ENCODE assay signal across 9 mouse cellular contexts in genomic region chr2:165888396-165888795, GRCm38 (mm10). TPM values are rescaled to one million over a fixed set of nuclear protein-coding genes. Genes with fewer than 3 reads are reported as not detected.
A peak's percentile ranks its signal among the peaks of the same experiment; 100 is the strongest.
DNase-seq lines count a peak whose midpoint lies in the region; ATAC-seq lines count a peak whose summit lies in the region.
"Had no signal": no experiment of that assay in that cellular context is flagged by ENCODE, and none has a peak within 500 bp of the region (broad histone marks: within the 10 kb centered on the region; RNA-seq: fewer than 3 reads in every experiment).

No protein-coding gene starts in this region.

- WGBS in intestine, embryonic 16.5 days: 7% methylated on average over 13 of the region's 13 CpGs
- WGBS in limb, embryonic 13.5 days: 8% methylated on average over 13 of the region's 13 CpGs
- 8% methylated on average over 13 of the region's 13 CpGs for WGBS in midbrain, embryonic 15.5 days

- H3K4me2 ChIP-seq in intestine, embryonic 16.5 days (ENCODE audit: low read depth, low read length): peak overlapping the region; percentile 38
- H3K4me2 ChIP-seq in limb, embryonic 13.5 days (replicated peaks): peak overlapping the region; percentile 34; the same call in 1 of the 2 replicates
- H3K4me2 ChIP-seq in midbrain, embryonic 15.5 days: no peak overlapping the region

- peak; percentile 53 for ATAC-seq in intestine, embryonic 16.5 days
- ATAC-seq in limb, embryonic 13.5 days (ENCODE audit: low FRiP score, low read depth): no peak
- ATAC-seq in midbrain, embryonic 15.5 days (replicated peaks): peak; percentile 35
- ATAC-seq: Patski had no signal

- H3K9ac ChIP-seq in intestine, embryonic 16.5 days (ENCODE audit: low read depth, low read length): peak overlapping the region; percentile 62
- H3K9ac ChIP-seq in limb, embryonic 13.5 days: peak overlapping the region; percentile 48; the same call in 1 of the 2 replicates
- peak overlapping the region; percentile 11 for H3K9ac ChIP-seq in midbrain, embryonic 15.5 days

- H3K4me3 ChIP-seq in intestine, embryonic 16.5 days (ENCODE audit: low read length): no peak overlapping the region
- no peak overlapping the region for H3K4me3 ChIP-seq in limb, embryonic 13.5 days
- H3K4me3 ChIP-seq in midbrain, embryonic 15.5 days: no peak overlapping the region

- H3K36me3 ChIP-seq in intestine, embryonic 16.5 days (ENCODE audit: control insufficient read depth, insufficient read depth, low read length): no peaks in the 10 kb centered on the region
- H3K36me3 ChIP-seq in limb, embryonic 13.5 days: no peaks in the 10 kb centered on the region
- H3K36me3 ChIP-seq in midbrain, embryonic 15.5 days (replicated peaks): no peaks in the 10 kb centered on the region

- peak; percentile 98 for DNase-seq in heart, adult 11 months
- DNase-seq in heart, postnatal 25 days (ENCODE audit: low spot score): no peak
- peak; percentile 75 to 82 for DNase-seq in cerebellum, postnatal 25 days
- DNase-seq in gastrocnemius, postnatal 25 days: peak; percentile 64
- peak; percentile 93 to 95 for DNase-seq in spleen, postnatal 4 days (ENCODE audit: low spot score in 2 of 2)

- H3K4me1 ChIP-seq in intestine, embryonic 16.5 days (ENCODE audit: control insufficient read depth, insufficient read depth, low read length): peaks cover 59% of the 10 kb centered on the region
- H3K4me1 ChIP-seq in limb, embryonic 13.5 days: peaks cover 69% of the 10 kb centered on the region
- H3K4me1 ChIP-seq in midbrain, embryonic 15.5 days: peaks cover 58% of the 10 kb centered on the region

- peak overlapping the region; percentile 100 for H3K27ac ChIP-seq in intestine, embryonic 16.5 days (ENCODE audit: low read length)
- H3K27ac ChIP-seq in limb, embryonic 13.5 days: peak overlapping the region; percentile 99
- H3K27ac ChIP-seq in midbrain, embryonic 15.5 days: peak overlapping the region; percentile 100

- intact Hi-C loops in heart, postnatal 25 days (cut with DNase I): no loop called here

- no peaks in the 10 kb centered on the region for H3K9me3 ChIP-seq in intestine, embryonic 16.5 days (ENCODE audit: control insufficient read depth, low read length)
- H3K9me3 ChIP-seq in limb, embryonic 13.5 days: no peaks in the 10 kb centered on the region
- H3K9me3 ChIP-seq in midbrain, embryonic 15.5 days: no peaks in the 10 kb centered on the region

- no peaks in the 10 kb centered on the region for H3K27me3 ChIP-seq in intestine, embryonic 16.5 days (replicated peaks; ENCODE audit: control insufficient read depth, insufficient read depth, low read length)
- H3K27me3 ChIP-seq in limb, embryonic 13.5 days: no peaks in the 10 kb centered on the region
- no peaks in the 10 kb centered on the region for H3K27me3 ChIP-seq in midbrain, embryonic 15.5 days (replicated peaks)
- H3K27me3 ChIP-seq: Patski had no signal

RNA-seq across cellular contexts. Expression of gene Zmynd8, which starts 10.4 kb away (rescaled TPM):
- total RNA-seq in heart, postnatal 25 days (2021): 10 to 100 TPM; 44.5 to 48.7 TPM
- 10 to 100 TPM; 17.1 to 18.4 TPM for total RNA-seq in gastrocnemius, postnatal 25 days (2021)
- polyA plus RNA-seq in intestine, embryonic 16.5 days (2015; fragmentation: Nextera tagmentation; extraction: Ambion mirVana): 57.3 and 61.6 TPM in 2 replicates
- 59.4 and 65.7 TPM in 2 replicates for polyA plus RNA-seq in limb, embryonic 13.5 days (2015; fragmentation: Nextera tagmentation; extraction: Ambion mirVana)
- polyA plus RNA-seq in midbrain, embryonic 15.5 days (2015; fragmentation: Nextera tagmentation; extraction: Ambion mirVana): 89.8 and 93.3 TPM in 2 replicates

Comparison
In these comparisons a context has a peak if more than half of its experiments do, and no peak if none do; other contexts are left out.
1. H3K9ac ChIP-seq: peak in every context shown above with its lines; median percentile 62 in intestine, embryonic 16.5 days; 48 in limb, embryonic 13.5 days; 11 in midbrain, embryonic 15.5 days.